Mouse (Mus musculus) ES-E14 (cell line): Measurements from ENCODE around the gene Camsap2.

Source experiments
- CHD2 ChIP-seq: IDR thresholded peaks from 2 replicates; pipeline ENCODE4 v1.6.1; 2014; ENCODE audit warnings: mild to moderate bottlenecking, low read depth, low read length, inconsistent platforms
- HCFC1 ChIP-seq: IDR thresholded peaks from 2 replicates; pipeline ENCODE4 v1.6.1; 2012; ENCODE audit warnings: low read length, inconsistent platforms, borderline replicate concordance; ENCODE audit not compliant: insufficient read depth

DNA sequence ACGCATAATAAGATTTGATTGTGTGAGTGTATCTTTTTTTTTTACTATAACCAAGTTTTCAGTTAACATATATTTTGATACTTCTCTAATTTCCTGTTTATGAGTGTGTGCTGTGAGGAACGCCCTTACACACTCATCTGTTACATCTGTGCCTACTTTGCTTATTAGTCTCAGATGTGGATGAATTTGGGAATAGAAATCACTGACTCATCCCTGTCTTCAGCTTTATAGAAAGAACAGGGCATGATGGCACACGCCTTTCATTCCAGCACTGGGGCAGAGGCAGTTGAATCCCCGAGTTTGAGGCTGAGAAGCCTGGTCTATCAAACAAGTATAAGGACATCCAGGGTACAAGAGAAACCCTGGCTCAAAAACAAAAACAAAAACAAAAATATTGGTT, 9.7 kb upstream of the Camsap2 start:
- TF ChIP-seq HCFC1 = no peak
- TF ChIP-seq CHD2 = no peak
